Mouse (Mus musculus) ES-E14 (cell line): ENCODE results near the gene Tent5d.

Source experiments
- MAFK ChIP-seq: IDR thresholded peaks from 2 replicates; pipeline ENCODE4 v1.6.1; 2014; ENCODE audit warnings: mild to moderate bottlenecking, low read depth, low read length, inconsistent platforms; ENCODE audit not compliant: insufficient read depth
- ZC3H11A ChIP-seq: IDR thresholded peaks from 2 replicates; pipeline ENCODE4 v1.6.1; 2012; ENCODE audit warnings: low read depth, mild to moderate bottlenecking, inconsistent platforms, low read length, borderline replicate concordance
- ZNF384 ChIP-seq: IDR thresholded peaks from 2 replicates; pipeline ENCODE4 v1.6.1; 2012; ENCODE audit warnings: low read depth, low read length, inconsistent platforms

GRCm38 (mm10) chrX:107816726-107817125 lies 24.3 kb downstream of the Tent5d start:
- no peak for TF ChIP-seq MAFK
- no peak for TF ChIP-seq ZC3H11A
- TF ChIP-seq ZNF384: no peak
